Mouse (Mus musculus) erythroblast, adult 5-6 weeks (primary cell): ENCODE results near the gene Mex3d. TPM values are rescaled to one million over a fixed set of nuclear protein-coding genes. Genes with fewer than 3 reads are reported as not detected.

Source experiments
- ATAC-seq: replicated peaks from 2 replicates; pipeline ENCODE4 v1.8.0; 2016; ENCODE audit warnings: moderate number of reproducible peaks, mild to moderate bottlenecking, moderate TSS enrichment, inconsistent platforms; ENCODE audit not compliant: poor library complexity, low FRiP score, severe bottlenecking
- total RNA-seq, 2 experiments: library from RNA; stranded (forward) in 1 of 2; stranded (reverse) in 1 of 2; fragments of 150-400 nt in 1 of 2; fragments of 200-764, 138-1000 nt in 1 of 2; gene quantifications; 2 replicates each; pipeline versions ENCODE4 v1.2.3 to v1.2.4; 2015 to 2017; ENCODE audit warnings: low replicate concordance in 2 of 2

The Mex3d gene
- total RNA-seq, 2 experiments from 2014 or later, result 0.51 TPM; not detected in 1

DNA sequence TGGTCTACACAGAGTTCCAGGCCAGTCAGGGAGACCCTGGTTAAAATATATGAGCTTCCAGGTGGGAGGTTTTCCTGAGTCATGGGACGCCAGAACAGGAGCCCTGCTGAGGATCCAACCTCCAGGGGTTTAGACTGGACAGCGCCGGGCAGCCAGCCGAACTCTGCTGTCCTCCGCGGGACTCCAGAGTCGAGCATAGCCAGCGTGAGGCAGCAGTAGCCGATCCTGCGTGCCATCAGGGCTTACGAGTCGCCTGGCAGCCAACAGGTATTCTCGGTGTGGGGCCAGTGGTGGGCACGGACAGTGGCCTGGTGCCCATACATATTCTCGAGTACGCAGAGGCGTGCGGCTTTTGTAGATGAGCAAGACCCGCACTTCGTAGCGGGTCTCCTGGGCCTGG is 46.4 kb downstream of the Mex3d start:
- ATAC-seq, result no peak

DNA sequence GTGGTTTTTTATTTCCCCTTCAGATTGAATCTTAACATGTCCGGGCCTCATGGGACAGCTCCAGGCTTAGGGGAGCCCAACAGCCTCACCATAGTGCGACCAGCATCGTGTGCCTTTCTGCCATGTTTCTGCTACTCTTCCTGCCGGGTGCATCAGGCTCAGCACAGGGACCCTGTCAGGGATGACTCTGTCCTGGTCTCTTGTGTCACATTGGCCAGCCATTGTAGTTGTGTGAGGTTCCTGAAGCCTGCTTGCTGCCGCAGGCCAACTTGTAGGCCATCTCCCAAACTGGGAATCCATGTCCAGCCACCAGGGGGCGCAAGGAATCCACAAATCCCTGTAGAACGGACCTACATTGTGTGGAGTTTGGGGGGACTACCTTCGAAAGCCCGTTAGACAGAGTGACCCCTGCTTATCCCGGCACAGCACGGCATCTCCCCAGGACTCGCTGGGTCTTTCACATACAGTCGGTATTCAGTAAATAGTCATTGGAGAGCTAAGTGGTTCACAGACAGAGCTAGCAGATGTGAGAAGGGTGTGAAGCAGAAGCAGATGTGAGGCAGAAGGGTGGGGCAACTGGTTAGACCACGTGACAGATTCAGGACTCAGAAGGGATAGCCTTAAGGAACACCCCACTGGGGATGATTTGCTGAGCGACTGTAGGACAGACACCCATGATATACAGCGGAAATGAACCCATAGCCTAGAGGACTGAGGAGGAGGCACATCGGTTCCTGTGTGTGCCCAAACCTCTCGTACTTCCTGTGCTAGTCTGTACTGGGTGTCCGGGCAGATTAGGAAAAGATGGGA is 47.3 kb downstream of the Mex3d start:
- peak; percentile 58 for ATAC-seq

DNA sequence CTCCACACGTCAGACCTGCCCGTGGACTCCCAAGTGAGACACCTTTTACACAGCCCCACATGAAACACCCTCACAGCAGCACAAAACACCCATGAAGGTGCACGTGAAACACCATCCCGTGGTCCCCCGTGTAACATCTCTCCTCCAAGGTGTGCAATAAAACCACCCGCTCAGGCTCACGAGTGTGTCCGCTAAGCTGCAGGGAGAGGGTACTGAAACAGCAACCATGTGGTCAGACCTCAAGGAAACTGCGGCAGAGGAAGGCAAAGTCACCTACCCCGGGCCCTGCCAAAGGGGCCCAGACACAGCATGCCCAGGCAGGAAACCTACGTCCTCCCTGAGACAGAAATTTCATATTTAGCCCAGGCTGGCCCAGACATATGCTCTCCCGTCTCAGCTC is 51.2 kb downstream of the Mex3d start:
- ATAC-seq, result no peak

DNA sequence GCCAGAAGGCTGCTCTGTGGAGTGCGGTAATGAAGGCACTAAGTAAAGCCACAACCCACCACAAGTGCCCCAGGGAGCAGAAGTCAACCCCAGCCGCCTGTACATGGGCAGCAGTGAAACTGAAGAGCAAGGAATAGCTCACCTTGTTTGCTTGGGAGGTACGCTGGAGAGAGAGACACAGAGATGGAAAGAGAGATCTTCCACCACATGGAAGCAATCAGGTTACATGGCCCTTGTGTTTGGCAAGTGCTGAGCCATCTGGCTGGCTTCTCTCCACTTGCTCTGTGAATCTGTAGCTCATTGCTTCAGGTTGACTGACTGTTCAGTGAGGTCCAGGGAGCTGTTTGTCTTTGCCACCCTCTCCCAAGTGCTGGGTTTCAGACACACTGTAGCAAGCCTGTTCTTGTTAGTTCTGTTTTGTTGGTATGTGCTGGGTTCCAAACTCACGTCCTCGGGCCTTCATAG is 54.9 kb downstream of the Mex3d start:
- no peak for ATAC-seq

DNA sequence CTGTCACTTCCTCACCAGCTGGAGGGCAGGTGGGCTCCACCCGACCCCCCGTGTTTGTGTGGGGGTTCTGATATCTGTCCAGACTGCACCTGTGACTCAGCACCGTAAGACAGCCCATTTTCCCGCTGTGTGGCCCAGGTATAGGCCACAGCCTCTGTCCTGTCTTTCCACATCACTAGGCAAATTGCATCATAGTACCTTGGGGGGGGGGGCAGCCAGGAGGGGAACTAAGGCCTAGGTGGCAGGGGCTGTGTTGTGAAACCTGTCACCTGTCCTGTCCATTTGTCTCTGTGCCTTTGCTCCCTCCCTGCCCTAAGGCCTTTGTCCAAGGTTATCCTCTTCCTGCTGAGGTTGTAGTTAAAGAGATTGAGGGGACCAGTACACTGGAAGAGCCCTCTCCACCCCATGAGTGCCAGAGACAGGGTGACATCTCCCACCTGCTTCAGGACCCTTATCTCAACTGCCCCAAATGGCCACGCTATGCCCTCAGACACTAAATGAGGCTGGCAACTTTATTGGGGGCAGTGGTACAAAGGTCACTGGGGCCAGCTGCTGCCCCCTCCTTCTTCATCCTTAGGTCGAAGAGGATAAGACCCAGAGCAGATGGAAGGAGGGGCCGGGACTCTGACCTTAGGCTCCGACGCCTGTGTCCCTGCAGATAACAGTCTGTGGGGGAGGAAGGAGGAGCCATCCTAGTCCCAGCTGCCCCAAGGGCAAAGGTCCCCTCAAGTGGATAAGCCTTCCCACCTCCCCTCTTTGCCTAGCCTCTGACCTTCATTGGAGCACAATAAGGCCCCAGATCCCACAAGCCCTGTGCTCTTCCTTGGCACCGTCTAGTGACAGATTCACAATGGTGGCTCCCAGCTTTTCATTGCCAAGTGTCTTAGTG is 55.6 kb downstream of the Mex3d start:
- peak; percentile 78 for ATAC-seq

DNA sequence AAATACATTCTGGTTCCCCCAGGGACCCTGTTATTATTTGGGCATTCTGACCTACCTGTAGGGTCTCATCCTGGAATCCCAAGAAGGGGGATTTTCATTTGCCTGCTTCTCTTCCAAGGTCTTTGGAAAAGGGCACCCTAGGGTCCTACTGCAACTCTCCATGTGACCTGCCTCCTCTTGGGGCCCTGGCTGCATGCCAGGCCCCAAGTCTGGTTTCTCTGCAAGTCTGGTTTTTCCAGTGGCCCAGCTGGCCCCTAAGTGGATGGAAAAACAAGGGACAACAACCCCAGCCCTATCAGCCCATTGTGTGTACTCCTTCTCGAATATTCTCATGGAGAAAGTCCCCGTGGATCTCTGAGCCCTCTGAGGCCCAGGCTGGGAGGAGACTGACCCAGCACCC is 56.6 kb downstream of the Mex3d start:
- ATAC-seq, result no peak

Other genes starting within 250 kb of the Mex3d start
- gene Atp5d, start 249.0 kb downstream of the Mex3d start, total RNA-seq (2015; ENCODE audit: low replicate concordance), result 43.3 and 48.8 TPM in 2 replicates
- 12.1 and 17.3 TPM in 2 replicates for gene Atp5d, start 249.0 kb downstream of the Mex3d start, total RNA-seq (2017; ENCODE audit: low replicate concordance)
- gene Cbarp, start 246.8 kb downstream of the Mex3d start, total RNA-seq (2015; ENCODE audit: low replicate concordance), result not detected in 2 replicates
- not detected in 2 replicates for gene Cbarp, start 246.8 kb downstream of the Mex3d start, total RNA-seq (2017; ENCODE audit: low replicate concordance)
- gene Midn, start 239.4 kb downstream of the Mex3d start, total RNA-seq (2015; ENCODE audit: low replicate concordance), result 5.0 and 7.7 TPM in 2 replicates
- 3.9 and 7.4 TPM in 2 replicates for gene Midn, start 239.4 kb downstream of the Mex3d start, total RNA-seq (2017; ENCODE audit: low replicate concordance)
- gene Cirbp, start 221.7 kb downstream of the Mex3d start, total RNA-seq (2015; ENCODE audit: low replicate concordance), result 3.6 and 3.7 TPM in 2 replicates
- 14.6 and 16.3 TPM in 2 replicates for gene Cirbp, start 221.7 kb downstream of the Mex3d start, total RNA-seq (2017; ENCODE audit: low replicate concordance)
- gene 1600002K03Rik, start 214.7 kb downstream of the Mex3d start, total RNA-seq (2015; ENCODE audit: low replicate concordance), result 7.5 TPM in 1 of 2 replicates, not detected in the other
- 5.9 TPM in 1 of 2 replicates, not detected in the other for gene 1600002K03Rik, start 214.7 kb downstream of the Mex3d start, total RNA-seq (2017; ENCODE audit: low replicate concordance)
- gene Efna2, start 208.2 kb downstream of the Mex3d start, total RNA-seq (2015; ENCODE audit: low replicate concordance), result not detected in 2 replicates
- not detected in 2 replicates for gene Efna2, start 208.2 kb downstream of the Mex3d start, total RNA-seq (2017; ENCODE audit: low replicate concordance)
- gene Mum1, start 161.2 kb downstream of the Mex3d start, total RNA-seq (2015; ENCODE audit: low replicate concordance), result 1.3 and 4.4 TPM in 2 replicates
- 14.7 and 24.0 TPM in 2 replicates for gene Mum1, start 161.2 kb downstream of the Mex3d start, total RNA-seq (2017; ENCODE audit: low replicate concordance)
- 25.7 and 25.9 TPM in 2 replicates for gene Ndufs7, start 138.5 kb downstream of the Mex3d start, total RNA-seq (2015; ENCODE audit: low replicate concordance)
- gene Ndufs7, start 138.5 kb downstream of the Mex3d start, total RNA-seq (2017; ENCODE audit: low replicate concordance), result 13.0 and 14.2 TPM in 2 replicates
- gene Gamt, start 126.6 kb downstream of the Mex3d start, total RNA-seq (2015; ENCODE audit: low replicate concordance), result not detected in 2 replicates
- 0.77 TPM in 1 of 2 replicates, not detected in the other for gene Gamt, start 126.6 kb downstream of the Mex3d start, total RNA-seq (2017; ENCODE audit: low replicate concordance)
- gene Dazap1, start 126.2 kb downstream of the Mex3d start, total RNA-seq (2015; ENCODE audit: low replicate concordance), result 13.8 and 17.1 TPM in 2 replicates
- 29.8 and 35.3 TPM in 2 replicates for gene Dazap1, start 126.2 kb downstream of the Mex3d start, total RNA-seq (2017; ENCODE audit: low replicate concordance)
- 509 and 541 TPM in 2 replicates for gene Rps15, start 95.2 kb downstream of the Mex3d start, total RNA-seq (2015; ENCODE audit: low replicate concordance)
- 422 and 457 TPM in 2 replicates for gene Rps15, start 95.2 kb downstream of the Mex3d start, total RNA-seq (2017; ENCODE audit: low replicate concordance)
- not detected in 2 replicates for gene Apc2, start 91.7 kb downstream of the Mex3d start, total RNA-seq (2015; ENCODE audit: low replicate concordance)
- gene Apc2, start 91.7 kb downstream of the Mex3d start, total RNA-seq (2017; ENCODE audit: low replicate concordance), result 0.09 and 0.14 TPM in 2 replicates
- 6.1 and 12.7 TPM in 2 replicates for gene 2310011J03Rik, start 67.1 kb downstream of the Mex3d start, total RNA-seq (2015; ENCODE audit: low replicate concordance)
- 3.5 and 3.7 TPM in 2 replicates for gene 2310011J03Rik, start 67.1 kb downstream of the Mex3d start, total RNA-seq (2017; ENCODE audit: low replicate concordance)
- 1.0 TPM in 1 of 2 replicates, not detected in the other for gene Pcsk4, start 58.2 kb downstream of the Mex3d start, total RNA-seq (2015; ENCODE audit: low replicate concordance)
- not detected in 2 replicates for gene Pcsk4, start 58.2 kb downstream of the Mex3d start, total RNA-seq (2017; ENCODE audit: low replicate concordance)
- gene Reep6, start 57.7 kb downstream of the Mex3d start, total RNA-seq (2015; ENCODE audit: low replicate concordance), result 1.7 and 6.0 TPM in 2 replicates
- 2.0 and 4.5 TPM in 2 replicates for gene Reep6, start 57.7 kb downstream of the Mex3d start, total RNA-seq (2017; ENCODE audit: low replicate concordance)
- 0.21 and 0.77 TPM in 2 replicates for gene Adamtsl5, start 39.2 kb downstream of the Mex3d start, total RNA-seq (2015; ENCODE audit: low replicate concordance)
- 0.17 TPM in 1 of 2 replicates, not detected in the other for gene Adamtsl5, start 39.2 kb downstream of the Mex3d start, total RNA-seq (2017; ENCODE audit: low replicate concordance)
- gene Plk5, start 31.2 kb downstream of the Mex3d start, total RNA-seq (2015; ENCODE audit: low replicate concordance), result not detected in 2 replicates
- gene Plk5, start 31.2 kb downstream of the Mex3d start, total RNA-seq (2017; ENCODE audit: low replicate concordance), result not detected in 2 replicates
- gene Mbd3, start 11.9 kb upstream of the Mex3d start, total RNA-seq (2015; ENCODE audit: low replicate concordance), result 11.9 and 38.4 TPM in 2 replicates
- gene Mbd3, start 11.9 kb upstream of the Mex3d start, total RNA-seq (2017; ENCODE audit: low replicate concordance), result 10.5 and 21.3 TPM in 2 replicates
- gene Uqcr11, start 19.2 kb upstream of the Mex3d start, total RNA-seq (2015; ENCODE audit: low replicate concordance), result 38.2 and 42.4 TPM in 2 replicates
- 56.0 and 60.8 TPM in 2 replicates for gene Uqcr11, start 19.2 kb upstream of the Mex3d start, total RNA-seq (2017; ENCODE audit: low replicate concordance)
- 30.7 and 31.1 TPM in 2 replicates for gene Tcf3, start 46.0 kb upstream of the Mex3d start, total RNA-seq (2015; ENCODE audit: low replicate concordance)
- 27.9 and 39.6 TPM in 2 replicates for gene Tcf3, start 46.0 kb upstream of the Mex3d start, total RNA-seq (2017; ENCODE audit: low replicate concordance)
- not detected in 2 replicates for gene Onecut3, start 107.2 kb upstream of the Mex3d start, total RNA-seq (2015; ENCODE audit: low replicate concordance)
- gene Onecut3, start 107.2 kb upstream of the Mex3d start, total RNA-seq (2017; ENCODE audit: low replicate concordance), result not detected in 2 replicates
- not detected in 2 replicates for gene Atp8b3, start 151.5 kb upstream of the Mex3d start, total RNA-seq (2015; ENCODE audit: low replicate concordance)
- gene Atp8b3, start 151.5 kb upstream of the Mex3d start, total RNA-seq (2017; ENCODE audit: low replicate concordance), result 0.43 TPM in 1 of 2 replicates, not detected in the other
- gene Rexo1, start 173.9 kb upstream of the Mex3d start, total RNA-seq (2015; ENCODE audit: low replicate concordance), result 18.0 and 20.2 TPM in 2 replicates
- 10.7 and 12.0 TPM in 2 replicates for gene Rexo1, start 173.9 kb upstream of the Mex3d start, total RNA-seq (2017; ENCODE audit: low replicate concordance)
- gene Klf16, start 189.7 kb upstream of the Mex3d start, total RNA-seq (2015; ENCODE audit: low replicate concordance), result 0.96 and 1.0 TPM in 2 replicates
- 2.3 and 4.2 TPM in 2 replicates for gene Klf16, start 189.7 kb upstream of the Mex3d start, total RNA-seq (2017; ENCODE audit: low replicate concordance)
- 23.6 and 66.1 TPM in 2 replicates for gene Abhd17a, start 202.7 kb upstream of the Mex3d start, total RNA-seq (2015; ENCODE audit: low replicate concordance)
- 2.0 and 7.7 TPM in 2 replicates for gene Abhd17a, start 202.7 kb upstream of the Mex3d start, total RNA-seq (2017; ENCODE audit: low replicate concordance)
- 7.3 and 14.0 TPM in 2 replicates for gene Scamp4, start 215.2 kb upstream of the Mex3d start, total RNA-seq (2015; ENCODE audit: low replicate concordance)
- gene Scamp4, start 215.2 kb upstream of the Mex3d start, total RNA-seq (2017; ENCODE audit: low replicate concordance), result 2.6 and 3.1 TPM in 2 replicates
- not detected in 2 replicates for gene Adat3, start 215.2 kb upstream of the Mex3d start, total RNA-seq (2015; ENCODE audit: low replicate concordance)
- 0.94 TPM in 1 of 2 replicates, not detected in the other for gene Adat3, start 215.2 kb upstream of the Mex3d start, total RNA-seq (2017; ENCODE audit: low replicate concordance)
- gene Gm49322, start 218.4 kb upstream of the Mex3d start, total RNA-seq (2015; ENCODE audit: low replicate concordance), result 0.21 TPM in 1 of 2 replicates, not detected in the other
- gene Gm49322, start 218.4 kb upstream of the Mex3d start, total RNA-seq (2017; ENCODE audit: low replicate concordance), result not detected in 2 replicates
- 25.5 and 25.6 TPM in 2 replicates for gene Csnk1g2, start 235.2 kb upstream of the Mex3d start, total RNA-seq (2015; ENCODE audit: low replicate concordance)
- 28.2 and 28.9 TPM in 2 replicates for gene Csnk1g2, start 235.2 kb upstream of the Mex3d start, total RNA-seq (2017; ENCODE audit: low replicate concordance)